Mouse (Mus musculus) heart, adult 2 months (tissue): Measurements from ENCODE around the gene Ccsap.

ENCODE experiments used
- CTCF ChIP-seq: fragments of 200-600 bp; IDR thresholded peaks from 2 replicates; pipeline ENCODE4 v1.8.1; 2022; ENCODE audit warnings: antibody characterized with exemption, mild to moderate bottlenecking, moderate library complexity
- POLR2A ChIP-seq: fragments of 200-500 bp; IDR thresholded peaks from 2 replicates; pipeline ENCODE4 v1.6.1; 2011; ENCODE audit warnings: mild to moderate bottlenecking, low read depth, low read length, control low read depth; ENCODE audit not compliant: insufficient read depth

DNA sequence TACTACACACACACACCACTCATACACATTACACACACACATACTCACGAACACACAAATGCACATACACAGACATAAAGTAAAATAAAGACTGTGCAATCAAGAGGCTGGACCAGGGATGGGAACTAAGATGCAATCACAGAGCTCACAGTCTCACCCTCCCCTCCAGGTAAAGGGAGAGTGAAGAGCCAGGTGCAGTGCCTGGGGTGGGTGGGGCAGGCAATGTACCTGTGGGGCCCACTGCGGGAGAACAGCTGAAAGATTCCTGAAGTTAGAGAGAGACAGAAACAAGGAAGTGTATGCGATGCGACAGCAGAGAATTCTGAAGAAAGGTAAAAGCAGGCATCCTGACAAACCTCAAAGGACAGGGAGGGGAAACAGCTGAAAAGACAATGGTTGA, 65.2 kb downstream of the Ccsap start:
- TF ChIP-seq CTCF (no peak), POLR2A (no peak)
